Mouse (Mus musculus) kidney, adult 2 months (tissue): Measurements from ENCODE around the gene Ncf1.

ENCODE experiments used
- CTCF ChIP-seq: fragments of 200-500 bp; conservative IDR thresholded peaks from 2 replicates; pipeline ENCODE4 v1.5.1; 2011; ENCODE audit warnings: low read depth, mild to moderate bottlenecking, control low read depth, low read length, moderate library complexity, mixed read lengths; ENCODE audit not compliant: insufficient read depth, insufficient read length
- POLR2A ChIP-seq: fragments of 200-500 bp; IDR thresholded peaks from one replicate; pipeline ENCODE4 v1.6.1; 2011; ENCODE audit warnings: low read depth, low read length, control low read depth

DNA sequence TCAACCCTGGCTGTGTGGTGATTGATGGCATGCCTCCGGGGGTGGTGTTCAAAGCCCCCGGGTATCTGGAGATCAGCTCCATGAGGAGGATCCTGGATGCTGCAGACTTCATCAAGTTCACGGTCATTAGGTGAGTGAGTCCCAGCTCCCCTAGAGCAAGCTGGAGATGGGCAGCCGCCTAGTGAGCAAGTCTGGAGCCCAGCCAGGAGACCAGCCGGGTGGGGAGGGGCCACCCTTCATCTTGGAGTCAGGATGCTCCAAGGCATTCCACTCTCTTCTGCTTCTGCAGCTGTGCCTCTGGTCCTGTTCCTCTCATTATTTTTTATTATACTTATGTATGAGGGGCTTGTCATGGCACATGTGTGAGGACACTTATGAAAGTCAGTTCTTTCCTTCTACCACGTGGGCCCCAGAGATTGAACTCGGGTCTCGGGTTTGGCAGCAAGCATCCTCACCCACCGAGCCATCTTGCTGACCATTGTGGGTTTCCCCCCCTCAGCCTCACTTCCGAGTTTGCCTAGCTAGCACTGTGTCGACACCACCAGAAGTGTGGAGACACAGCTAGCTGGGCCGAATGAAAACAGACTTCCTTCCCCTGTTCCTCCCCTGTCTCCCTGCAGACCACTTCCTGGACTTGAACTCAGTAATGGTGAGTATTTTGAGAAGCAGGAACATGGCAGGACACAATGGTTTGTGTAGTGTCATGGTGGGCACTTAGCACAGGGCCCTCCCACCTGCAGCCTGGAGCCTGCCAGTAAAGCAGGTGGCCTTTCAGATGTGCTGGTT is 15.2 kb downstream of the Ncf1 start:
- TF ChIP-seq CTCF (no peak), POLR2A (no peak)
